Mouse (Mus musculus) frontal cortex, postnatal 36 days (tissue): ENCODE data around the gene Srpk2.
"Not testable (repeated sequence)": the region's sequence is repeated elsewhere in the genome, so short reads cannot be mapped to it uniquely, and the experiment has no call there.

Source experiments
- DNase-seq, 2 experiments: peaks; one replicate each; pipeline ENCODE4 v3.0.0; 2022; ENCODE audit warnings: low spot score in 2 of 2

The Srpk2 gene

GRCm38 (mm10) chr5:23684517-23684916 is at the start of gene Srpk2:
Gene Srpk2 (minus strand): TSS chr5:23684617.
- no peak for DNase-seq

- no peak for DNase-seq
Measured at GRCm38 (mm10) chr5:23721956-23722355, 37.5 kb upstream of the Srpk2 start.

GRCm38 (mm10) chr5:23718881-23719328 is 34.5 kb upstream of the Srpk2 start:
- no peak for DNase-seq

- no peak for DNase-seq
Measured at GRCm38 (mm10) chr5:23718182-23718534, 33.7 kb upstream of the Srpk2 start.

GRCm38 (mm10) chr5:23717469-23718181 is 33.2 kb upstream of the Srpk2 start:
- DNase-seq = no peak

GRCm38 (mm10) chr5:23713401-23714335 is 29.3 kb upstream of the Srpk2 start:
- DNase-seq = no peak

- DNase-seq = peak; percentile 47 to 54
Measured at GRCm38 (mm10) chr5:23712130-23713001, 27.9 kb upstream of the Srpk2 start.

GRCm38 (mm10) chr5:23711671-23712129 is 27.3 kb upstream of the Srpk2 start:
- peak; percentile 11 to 53 for DNase-seq

- DNase-seq = no peak
Measured at GRCm38 (mm10) chr5:23711244-23711643, 26.8 kb upstream of the Srpk2 start.

- no peak for DNase-seq
Measured at GRCm38 (mm10) chr5:23709661-23710060, 25.2 kb upstream of the Srpk2 start.

GRCm38 (mm10) chr5:23706601-23707597 is 22.5 kb upstream of the Srpk2 start:
- not testable (repeated sequence) for DNase-seq

- DNase-seq = no peak
Measured at GRCm38 (mm10) chr5:23697457-23697856, 13.0 kb upstream of the Srpk2 start.

- no peak for DNase-seq
Measured at GRCm38 (mm10) chr5:23683431-23683830, 986 bp downstream of the Srpk2 start.

GRCm38 (mm10) chr5:23679006-23679405 is 5.4 kb downstream of the Srpk2 start:
- no peak for DNase-seq

GRCm38 (mm10) chr5:23677883-23678282 is 6.5 kb downstream of the Srpk2 start:
- no peak for DNase-seq

- no peak for DNase-seq
Measured at GRCm38 (mm10) chr5:23677072-23677453, 7.4 kb downstream of the Srpk2 start.

GRCm38 (mm10) chr5:23676156-23677071 is 8.0 kb downstream of the Srpk2 start:
- peak; percentile 44 to 47 for DNase-seq

- peak; percentile 57 to 63 for DNase-seq
Measured at GRCm38 (mm10) chr5:23675499-23676155, 8.8 kb downstream of the Srpk2 start.
